Mouse (Mus musculus) lung, postnatal 25 days (tissue): Measurements from ENCODE around the gene Nfe2l1.
"Not testable (repeated sequence)": the region's sequence is repeated elsewhere in the genome, so short reads cannot be mapped to it uniquely, and the experiment has no call there.

Source experiments
- DNase-seq: peaks from one replicate; pipeline ENCODE4 v3.0.0; 2022; ENCODE audit warnings: low spot score

Nfe2l1 gene

DNA sequence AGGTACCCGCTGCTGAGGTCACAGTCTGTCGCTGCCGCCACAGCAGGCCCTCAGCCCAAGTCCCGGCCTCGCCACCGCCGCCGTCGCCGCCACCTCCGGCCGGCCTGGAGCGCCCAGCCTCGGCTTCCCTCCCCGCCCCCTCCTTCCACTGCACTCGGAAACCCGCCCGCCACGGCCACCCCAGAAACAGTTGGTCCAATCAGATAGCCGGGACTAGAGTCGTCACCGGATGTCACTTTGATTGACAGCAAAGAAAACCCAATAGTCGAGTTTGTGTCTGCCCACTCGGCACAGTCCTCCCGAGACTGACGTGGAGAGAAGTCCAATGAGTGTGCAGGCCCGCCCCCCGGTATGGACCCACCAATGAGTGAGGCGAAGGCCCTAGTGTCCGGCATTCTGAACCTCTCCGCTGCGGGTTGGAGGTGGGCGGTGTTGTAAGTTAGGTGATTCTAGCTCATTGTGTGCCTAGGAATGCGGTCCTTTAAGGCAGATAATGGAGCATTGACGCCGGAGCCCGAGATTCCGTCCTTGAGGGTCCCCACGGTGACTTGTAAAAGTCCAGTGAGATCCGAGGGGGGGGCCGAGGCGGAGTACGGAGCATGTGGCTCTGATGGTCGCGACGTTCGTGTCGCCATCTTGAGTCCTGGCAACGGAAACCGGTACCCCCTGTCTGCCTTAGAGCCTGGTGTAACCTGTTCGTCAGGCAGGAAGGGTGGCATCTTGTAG, at the start of gene Nfe2l1:
Nfe2l1 (minus strand) TSS at position 156 of the 726 bp plus-strand sequence.
- DNase-seq: peak; percentile 100

DNA sequence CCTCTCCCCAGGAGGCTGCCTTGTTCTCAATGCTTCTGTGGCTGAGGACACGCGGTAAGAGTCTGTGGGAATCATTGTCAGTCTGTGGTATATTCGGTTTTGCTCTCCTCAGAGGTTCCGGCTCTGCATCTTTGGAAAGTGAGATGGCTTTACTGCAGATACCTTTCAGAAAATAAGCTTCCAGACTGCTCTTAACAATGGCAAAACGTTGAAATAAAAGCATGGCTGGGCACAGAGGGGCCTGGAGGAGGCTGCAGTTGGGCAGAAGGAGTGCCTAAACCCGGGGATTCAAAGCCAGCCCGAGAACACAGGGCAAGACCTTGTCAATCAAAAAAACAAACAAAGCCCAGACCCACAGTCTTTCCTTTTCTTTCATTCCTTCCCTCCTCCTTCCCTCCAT, 49.6 kb upstream of the Nfe2l1 start:
- DNase-seq: no peak

DNA sequence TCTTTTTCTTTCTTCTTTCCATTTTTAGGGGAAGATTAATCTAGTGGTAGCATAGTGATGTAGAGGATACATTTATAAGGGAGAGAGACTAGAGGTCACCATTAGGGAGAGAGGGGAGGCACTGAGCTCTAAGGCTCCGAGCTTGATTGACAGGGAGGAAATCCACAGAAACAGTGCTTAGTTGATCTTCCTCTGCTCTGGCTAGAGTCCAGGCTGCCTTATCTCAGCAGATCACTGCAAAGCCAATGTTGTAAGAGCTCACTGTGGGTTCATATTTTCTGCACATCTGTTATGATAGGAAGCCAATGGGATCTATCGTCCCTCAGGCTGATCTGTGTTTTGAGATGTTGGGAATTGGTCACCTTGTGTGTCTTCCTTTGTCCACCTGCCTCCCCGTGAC, 48.9 kb upstream of the Nfe2l1 start:
- no peak for DNase-seq

DNA sequence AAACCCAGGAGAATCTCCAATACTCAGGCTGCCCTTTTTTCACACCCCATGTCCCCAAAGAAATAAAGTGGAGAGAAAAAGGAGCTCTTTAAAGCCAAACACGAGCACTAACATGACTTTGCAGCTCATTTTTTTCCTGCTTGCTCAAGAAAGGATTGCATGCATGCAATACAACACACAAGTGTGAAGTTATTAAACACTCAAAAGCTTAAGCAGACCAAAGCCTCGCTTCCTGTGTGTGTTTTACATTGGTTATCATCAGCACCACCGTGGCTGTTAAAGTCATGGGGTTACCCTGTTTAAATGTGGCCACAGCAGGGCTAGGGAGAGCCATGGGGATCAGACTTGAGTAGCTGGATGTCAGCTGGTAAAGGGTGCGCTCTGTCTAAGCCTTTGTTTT, 47.3 kb upstream of the Nfe2l1 start:
- DNase-seq: no peak

DNA sequence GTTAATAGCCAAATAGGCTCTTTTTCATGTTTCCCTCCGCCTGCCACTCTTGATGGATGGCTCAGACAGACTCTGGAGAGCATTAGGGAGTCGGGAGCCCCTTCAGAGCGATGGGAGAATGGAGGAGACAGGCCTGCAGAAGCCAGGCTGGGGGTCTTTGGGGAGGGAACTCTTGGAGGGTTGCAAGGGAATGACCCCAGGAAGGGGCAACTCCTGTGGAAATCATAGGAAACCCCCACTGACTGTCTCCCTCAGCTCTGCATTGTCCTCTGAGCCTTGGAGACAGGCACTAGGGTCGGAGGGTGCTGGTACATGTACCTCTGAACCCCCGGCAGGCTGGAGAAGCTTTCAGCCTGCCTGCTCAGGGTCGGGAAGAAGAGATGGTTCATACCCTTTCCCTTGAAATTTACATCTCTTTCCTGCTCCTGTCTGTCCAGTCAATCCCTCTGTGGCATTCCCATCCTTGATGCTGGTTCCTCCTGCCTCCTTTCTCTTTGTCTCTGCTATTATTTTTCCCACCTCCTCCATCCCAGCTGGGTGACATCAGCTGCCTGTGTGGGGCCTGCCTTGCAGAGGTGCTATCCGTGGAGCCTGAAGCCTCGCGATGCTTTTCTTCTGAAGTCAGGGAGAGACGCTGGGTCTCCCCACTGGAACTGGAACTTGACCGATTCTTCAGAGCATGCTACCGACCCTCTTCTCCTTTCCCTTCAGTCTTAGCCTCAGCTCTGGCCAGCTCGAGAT, 46.7 kb upstream of the Nfe2l1 start:
- no peak for DNase-seq

DNA sequence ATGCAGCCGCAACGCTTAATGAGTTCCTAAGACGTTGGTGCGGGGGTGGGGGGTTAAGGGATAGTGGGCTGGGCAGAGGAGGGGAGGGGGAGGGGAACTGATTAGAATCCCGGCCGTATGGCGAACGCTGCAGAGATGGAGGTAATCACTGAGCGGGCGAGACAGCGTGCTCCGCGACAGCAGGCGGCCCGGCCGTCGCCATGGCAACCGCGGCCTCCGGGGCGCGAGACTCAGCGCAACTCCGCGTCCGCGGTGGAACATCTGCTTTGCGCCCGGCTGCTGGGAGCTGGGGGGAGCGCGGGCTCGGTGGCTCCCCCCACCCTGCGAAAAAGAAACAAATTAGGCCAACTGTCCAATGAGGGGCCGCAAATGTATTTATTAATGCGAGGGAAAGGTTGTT, 46.0 kb upstream of the Nfe2l1 start:
- DNase-seq: peak; percentile 35

DNA sequence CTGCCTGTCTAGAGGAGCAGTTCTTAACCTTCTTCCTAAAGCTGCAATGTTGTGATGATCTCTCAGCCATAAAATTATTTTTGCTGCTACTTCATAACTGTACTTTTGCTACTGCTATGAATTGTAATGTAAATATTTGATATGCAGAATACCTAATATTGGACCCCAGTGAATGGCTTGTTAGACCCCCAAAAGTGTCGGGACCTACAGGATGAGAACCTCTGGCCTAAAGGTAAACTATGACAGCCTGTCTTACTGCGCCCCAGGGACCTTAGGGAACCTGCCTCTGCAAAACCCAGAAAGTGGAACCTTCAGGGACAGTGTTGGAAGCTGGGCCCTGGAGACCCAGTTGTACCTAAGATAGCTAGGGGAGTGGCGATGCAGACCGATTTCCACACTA, 45.5 kb upstream of the Nfe2l1 start:
- DNase-seq: no peak

DNA sequence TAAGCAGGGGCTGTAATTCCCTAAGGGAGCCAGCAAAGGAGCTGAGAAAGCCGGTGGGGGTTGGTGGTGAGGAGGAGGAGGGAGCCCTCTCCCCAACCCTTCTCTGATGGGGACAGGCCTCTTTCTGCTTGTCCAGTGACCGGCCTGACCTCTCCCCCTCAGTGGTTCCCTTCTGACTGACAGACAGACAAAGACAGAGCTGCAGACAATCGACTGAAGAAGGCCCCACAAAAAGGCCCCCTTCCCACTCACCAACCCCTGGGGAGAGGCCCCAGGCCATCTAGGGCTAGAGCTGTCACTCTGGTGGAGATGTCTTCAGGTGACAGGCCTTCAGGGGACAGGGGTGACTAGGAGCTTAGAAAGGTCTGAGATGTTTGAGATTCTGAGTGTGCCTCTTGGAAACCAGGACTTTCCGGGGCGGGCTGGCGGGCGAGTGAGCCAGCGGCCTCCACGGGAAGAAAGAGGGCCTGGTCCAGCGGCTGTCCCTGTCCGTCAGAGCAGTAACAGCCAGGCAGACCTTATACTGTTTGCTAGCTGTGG, 43.9 kb upstream of the Nfe2l1 start:
- no peak for DNase-seq

DNA sequence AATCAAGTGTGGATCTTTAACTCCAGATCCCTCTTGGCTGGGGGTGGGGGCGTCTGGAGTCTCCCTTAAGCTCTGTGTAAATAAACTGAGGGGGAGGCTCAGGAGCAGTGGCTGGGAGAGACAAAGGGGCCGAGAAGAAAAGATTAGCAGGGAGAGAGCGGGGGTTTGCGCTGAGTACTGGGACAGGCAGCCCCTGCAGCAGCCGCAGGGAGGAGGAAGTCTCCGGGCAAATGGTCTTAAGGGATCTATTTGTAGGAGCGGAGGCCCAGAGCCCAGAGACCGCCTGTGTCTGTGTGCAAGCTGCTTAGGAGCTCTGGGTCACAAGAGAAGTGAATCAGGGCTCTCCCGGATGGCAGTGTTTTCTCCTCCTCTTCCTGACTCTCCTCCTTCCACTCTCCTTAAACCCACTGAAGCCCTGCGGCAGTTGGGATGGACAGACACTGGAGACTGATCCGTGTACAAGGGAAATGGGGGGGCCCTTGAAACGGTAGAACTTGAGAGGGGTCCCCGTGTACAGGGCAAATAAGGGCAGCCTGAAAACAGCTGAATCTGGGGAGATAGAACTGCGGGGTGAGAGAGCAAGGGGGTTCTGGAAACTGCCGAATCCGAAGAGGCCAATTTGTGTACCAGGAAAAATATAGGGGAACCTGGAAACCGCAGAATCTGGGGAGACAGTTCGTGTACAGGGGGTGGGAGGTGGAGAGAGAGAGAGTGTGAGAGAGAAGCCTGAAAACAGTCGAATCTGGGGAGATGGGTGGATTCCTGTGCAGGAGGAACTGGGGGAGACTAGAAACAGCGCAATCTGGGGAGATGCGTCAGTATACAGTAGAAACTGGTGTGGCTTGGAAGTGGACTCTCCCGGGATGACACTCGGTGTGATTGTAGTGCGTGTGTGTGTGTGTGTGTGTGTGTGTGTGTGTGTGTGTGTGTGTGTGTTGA, 42.9 kb upstream of the Nfe2l1 start:
- no peak for DNase-seq

DNA sequence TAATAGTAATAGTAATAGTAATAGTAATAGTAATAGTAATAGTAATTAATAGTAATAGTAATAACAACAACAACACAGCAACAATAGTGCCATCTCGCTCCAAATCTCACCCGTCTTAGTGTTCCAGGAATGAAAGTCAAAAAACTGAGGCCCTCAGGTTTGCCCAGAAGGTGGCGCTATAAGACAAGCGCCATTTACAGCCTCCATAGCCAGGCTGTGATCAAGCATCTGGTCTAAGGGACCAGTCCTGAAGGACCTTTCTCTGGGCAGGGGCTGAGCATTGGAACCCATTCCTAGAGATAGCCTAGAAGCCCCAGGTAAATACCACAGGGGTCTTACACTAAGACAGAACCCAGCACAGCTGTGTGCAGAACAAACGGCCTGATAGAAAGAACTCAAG, 37.4 kb upstream of the Nfe2l1 start:
- peak; percentile 62 for DNase-seq

DNA sequence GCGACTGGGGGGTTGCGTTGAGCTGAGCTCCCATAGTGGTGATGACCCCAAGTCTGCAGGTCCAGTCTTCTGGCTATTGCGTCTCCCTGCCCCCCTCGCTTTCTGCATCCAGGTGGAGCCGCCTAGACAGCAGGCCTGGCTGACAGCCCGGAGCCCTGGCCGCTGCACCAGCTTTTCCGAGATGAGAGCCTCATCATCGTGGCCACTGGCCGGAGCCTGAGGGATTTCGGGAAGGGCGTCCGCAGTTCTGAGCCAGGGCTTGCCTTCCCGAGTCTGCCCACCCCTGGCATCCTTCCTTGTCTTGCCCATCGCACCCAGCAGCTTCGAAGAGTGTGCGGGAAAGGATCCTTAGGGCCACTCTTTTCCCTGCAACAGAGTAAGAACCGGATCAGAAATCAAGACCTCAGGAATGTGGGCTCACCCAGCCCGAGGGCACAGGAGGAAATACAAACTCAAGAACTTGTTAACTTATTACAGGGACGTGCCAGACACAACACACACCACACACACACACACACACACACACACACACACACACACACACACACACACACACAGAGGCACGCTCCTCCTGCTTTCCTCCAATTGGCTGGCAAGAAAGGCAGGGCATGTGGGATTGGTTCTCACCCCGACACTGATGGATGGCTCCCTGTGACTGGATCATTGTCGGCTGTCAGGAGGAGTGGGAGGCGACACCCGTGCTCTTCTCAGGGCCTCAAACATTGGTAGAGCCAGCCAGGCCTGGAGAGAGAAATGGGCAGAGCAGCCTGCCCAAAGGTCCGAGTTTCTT, 33.6 kb upstream of the Nfe2l1 start:
- peak; percentile 52 for DNase-seq

DNA sequence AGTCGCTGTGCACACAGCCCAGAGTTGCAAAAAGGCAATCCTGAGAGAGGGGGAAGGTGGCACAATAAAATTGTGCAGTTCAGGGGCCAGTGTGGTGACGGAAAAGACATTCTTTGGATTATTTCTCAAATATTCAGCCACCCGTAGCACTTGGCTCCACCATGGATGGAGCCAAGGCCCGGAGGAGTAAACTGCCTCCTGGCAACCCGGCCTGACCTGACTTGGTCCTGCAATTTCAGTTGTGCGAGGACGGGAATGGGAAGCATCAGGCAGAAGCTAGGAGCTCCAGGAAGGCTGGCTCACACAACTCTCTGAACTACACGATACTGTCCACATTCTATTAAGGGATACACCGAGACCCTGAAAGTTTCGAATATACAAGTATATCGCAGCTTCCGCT, 32.8 kb upstream of the Nfe2l1 start:
- DNase-seq: no peak

DNA sequence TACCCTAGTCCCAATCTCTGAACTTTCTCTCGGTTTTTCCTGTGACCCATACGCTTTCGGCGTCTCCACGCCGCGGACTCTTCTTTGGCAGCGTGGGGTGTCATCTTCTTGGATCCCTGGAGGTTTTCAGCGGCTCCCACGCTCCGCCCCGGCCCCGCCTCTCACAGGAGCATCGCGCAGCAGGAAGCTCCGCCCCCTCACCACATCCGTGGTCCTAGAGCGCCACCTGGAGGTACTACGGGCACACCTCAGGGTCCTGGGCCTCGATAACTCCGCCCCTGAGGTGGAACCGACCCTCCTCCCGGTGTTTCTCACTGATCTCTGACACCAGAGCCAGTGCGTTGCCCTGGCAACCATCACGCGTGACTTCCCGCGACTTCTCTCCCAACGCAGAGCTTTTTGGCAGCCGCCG, 32.1 kb upstream of the Nfe2l1 start:
- DNase-seq: peak; percentile 93

DNA sequence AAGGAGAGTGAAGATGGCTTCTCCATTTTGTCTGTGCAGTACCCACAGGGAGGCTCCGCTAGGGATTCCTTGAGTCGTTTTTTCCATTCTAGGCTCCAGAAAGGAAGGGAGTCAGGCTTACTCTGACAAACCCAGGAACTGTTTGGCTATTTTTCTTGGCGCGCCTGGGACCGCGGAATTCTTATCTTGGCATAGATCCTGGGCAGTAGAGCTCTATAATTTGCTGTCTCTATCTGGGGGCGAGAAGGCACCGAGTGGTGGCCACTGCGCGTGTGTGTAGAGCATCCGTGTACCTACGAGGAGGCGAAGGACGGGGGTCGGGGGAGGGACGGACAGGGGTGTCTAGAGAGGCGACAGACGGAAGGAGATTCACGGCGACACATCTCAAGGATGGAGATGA, 31.7 kb upstream of the Nfe2l1 start:
- peak; percentile 65 for DNase-seq

DNA sequence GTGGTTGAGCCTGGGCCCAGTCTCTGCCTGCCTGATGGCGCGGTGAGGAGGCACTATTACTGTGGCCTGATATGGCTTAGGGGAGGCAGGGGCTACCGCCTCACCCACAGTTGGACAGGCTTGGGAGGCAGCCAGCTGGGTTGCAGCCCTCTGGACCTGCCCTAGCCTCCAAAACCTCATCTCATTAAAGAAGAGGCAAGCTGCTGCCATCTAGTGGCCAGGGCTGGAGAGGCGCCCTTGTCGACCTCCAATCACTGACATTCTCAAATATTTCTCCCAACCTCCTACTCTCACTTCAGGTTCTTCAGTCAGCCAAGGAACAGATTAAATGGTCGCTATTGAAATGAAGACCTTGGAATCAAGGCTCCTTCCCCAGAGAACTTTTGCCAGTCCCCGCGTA, 30.8 kb upstream of the Nfe2l1 start:
- DNase-seq: peak; percentile 81

DNA sequence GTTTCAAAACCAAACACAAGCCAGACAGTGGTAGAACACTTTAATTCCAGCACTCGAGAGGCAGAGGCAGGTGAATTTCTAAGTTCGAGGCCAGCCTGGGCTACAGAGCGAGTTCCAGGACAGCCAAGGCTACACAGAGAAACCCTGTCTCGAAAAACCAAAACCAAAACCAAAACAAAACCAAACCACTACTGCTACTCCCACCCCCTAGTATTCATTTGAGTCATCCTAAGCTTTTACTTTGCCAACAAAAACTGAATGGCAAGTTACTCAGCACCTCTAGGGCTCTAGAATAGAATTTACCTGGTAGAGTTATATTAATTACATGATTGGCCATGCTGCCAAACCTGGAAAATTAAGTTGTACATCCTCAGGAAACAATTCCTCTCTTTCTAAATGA, 29.9 kb upstream of the Nfe2l1 start:
- no peak for DNase-seq

DNA sequence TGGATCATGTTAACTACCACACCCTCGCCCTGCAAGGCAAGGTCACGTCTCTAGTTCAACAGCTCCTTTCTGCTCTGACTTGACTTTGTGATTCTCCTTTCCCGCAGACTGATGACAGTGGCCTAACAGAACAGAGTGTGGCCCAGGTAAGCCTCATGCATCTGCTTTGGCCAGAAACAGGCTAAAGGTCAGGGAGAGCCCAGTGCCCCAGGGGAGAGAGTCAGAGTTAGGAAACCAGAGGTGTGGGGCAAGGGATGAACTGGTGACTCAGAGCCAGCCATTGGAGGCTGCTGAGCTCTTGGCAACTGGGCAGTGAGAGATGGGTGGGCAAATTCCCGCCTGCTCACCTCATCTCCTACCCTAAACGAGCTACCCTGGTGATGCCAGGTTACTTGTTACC, 27.7 kb upstream of the Nfe2l1 start:
- DNase-seq: no peak

DNA sequence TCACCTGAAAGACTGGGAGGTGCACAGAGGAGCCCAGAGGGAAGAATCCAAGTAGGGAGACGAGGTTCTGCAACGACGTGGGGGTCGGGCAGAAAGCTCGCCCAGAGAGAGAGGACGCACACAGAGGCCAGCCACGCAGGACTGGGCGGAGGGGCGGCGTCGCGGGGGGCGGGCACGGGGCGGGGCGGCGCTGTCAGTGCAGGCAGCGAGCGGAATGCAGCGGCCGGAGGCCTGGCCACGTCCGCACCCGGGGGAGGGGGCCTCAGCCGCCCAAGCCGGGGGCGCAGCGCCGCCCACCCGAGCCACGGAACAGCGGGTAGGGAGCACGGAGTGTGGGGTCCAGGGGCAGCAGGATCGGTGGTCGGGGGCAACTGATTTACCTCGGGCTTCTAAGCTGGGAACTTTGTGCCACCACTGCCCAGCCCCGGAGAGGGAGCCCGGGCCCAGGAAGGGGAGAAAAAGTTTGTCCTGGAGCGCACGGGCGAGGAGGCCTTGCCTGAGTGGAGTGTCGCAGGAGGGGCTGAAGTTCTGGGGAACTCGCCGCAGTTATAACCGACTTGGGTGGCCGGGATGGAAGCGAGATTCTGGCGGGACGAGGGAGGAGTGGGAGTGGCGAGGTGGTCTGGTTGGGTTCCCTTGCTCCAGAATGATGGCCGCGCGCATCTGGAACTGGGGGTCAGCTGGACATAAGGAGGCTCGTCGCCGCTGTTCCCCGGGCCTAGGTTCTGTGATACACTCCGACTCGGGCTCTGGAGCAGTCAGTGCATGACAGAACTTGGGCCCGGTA, 20.1 kb upstream of the Nfe2l1 start, which contains the start of gene Copz2:
Copz2 (plus strand) TSS at position 190 of the 787 bp plus-strand sequence.
- no peak for DNase-seq

DNA sequence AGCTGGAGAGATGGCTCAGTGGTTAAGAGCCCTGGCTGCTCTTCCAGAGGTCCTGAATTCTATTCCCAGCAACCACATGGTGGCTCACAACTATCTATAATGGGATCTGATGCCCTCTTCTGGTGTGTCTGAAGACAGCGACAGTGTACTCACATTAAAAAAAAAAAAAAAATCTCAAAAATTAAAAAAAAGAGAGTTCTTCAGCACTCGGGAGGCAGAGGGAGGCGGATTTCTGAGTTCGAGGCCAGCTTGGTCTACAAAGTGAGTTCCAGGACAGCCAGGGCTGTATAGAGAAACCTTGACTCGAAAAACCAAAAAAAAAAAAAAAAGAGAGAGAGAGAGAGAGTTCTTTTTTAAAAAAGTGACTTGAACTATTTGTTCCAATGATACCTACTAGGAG, 19.4 kb upstream of the Nfe2l1 start:
- DNase-seq: not testable (repeated sequence)

DNA sequence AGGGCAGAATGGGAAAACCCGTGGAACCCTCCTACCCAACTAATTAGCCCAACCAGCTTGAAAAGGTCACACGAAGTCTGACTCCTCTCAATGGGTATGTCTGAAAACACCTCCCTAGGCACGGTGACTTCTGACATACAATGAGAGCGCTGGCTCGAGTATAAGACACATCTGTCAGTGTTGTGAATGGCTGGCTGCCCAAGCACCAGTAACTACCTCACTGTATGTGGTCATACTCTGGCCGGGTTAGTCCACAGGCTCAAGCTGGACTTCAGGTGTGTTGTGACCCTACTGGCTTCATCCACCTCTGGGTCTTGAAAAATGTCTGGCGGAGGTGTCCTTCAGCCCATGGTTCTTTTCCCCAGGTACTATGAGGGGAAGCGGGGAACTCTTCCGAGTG, 18.9 kb upstream of the Nfe2l1 start:
- no peak for DNase-seq

DNA sequence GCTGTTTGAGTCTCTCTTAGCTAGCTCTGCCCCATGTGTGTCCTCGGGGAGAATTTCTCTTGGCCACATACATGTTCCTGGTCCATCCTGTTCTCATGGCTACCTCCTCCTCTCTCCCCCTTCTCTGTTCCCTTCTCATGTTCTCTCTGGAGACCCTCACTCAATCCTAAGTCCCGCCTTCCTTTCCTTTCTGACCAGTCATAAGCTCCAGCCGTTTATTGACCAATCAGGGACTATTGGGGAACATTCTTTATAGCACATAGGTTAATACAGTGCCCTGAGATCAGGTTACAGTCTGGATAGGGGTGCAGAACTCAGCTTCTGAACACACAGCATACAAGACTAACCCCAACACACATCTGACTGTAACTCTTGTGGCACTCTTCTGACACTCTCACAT, 17.5 kb upstream of the Nfe2l1 start:
- no peak for DNase-seq
